Comparison of ENCODE assay signal across 13 mouse cellular contexts in the genomic region with DNA sequence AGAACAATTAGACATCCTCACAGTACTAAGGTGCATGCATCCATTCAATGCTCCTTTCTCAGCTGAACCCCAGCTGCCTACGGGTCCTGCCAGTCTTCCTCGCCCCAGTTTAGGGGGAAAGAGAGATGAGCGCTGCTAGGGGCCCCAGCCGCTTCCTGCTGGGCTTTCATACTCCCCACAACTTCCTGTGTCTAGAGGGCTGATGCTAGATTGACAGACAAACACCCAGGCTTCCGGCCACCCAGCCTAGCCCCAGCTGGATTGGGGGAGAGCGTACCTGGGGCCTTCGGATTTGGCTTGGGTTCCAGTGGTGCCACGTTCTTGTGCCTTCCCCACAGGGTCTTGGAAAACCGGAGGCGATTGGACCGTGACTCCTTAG. TPM values are rescaled to one million over a fixed set of nuclear protein-coding genes. Genes with fewer than 3 reads are reported as not detected.
DNase-seq lines count a peak whose midpoint lies in the region; ATAC-seq and TF ChIP-seq lines count a peak whose summit lies in the region.
"Had no signal": no experiment of that assay in that cellular context is flagged by ENCODE, and none has a peak within 500 bp of the region (broad histone marks: within the 10 kb centered on the region; RNA-seq: fewer than 3 reads in every experiment).

No protein-coding gene starts in this region.

- H3K9me3 ChIP-seq in erythroblast, embryonic 14.5 days (ENCODE audit: control insufficient read depth, low read length) = no peaks in the 10 kb centered on the region
- H3K9me3 ChIP-seq: embryonic facial prominence, embryonic 13.5 days; midbrain, embryonic 13.5 days had no signal

- TF ChIP-seq POLR2A in thymus, adult 2 months (IDR thresholded peaks at IDR 0.05; ENCODE audit: control insufficient read depth, extremely low read depth, insufficient read depth, low read length, poor library complexity) = peak; percentile 60; the same call in 1 of the 2 replicates

- no peak for ATAC-seq in cerebellum, adult (ENCODE audit: insufficient number of reproducible peaks, low FRiP score, low TSS enrichment)
- ATAC-seq: midbrain, embryonic 13.5 days had no signal

- H3K36me3 ChIP-seq in erythroblast, embryonic 14.5 days (ENCODE audit: control insufficient read depth) = no peaks in the 10 kb centered on the region
- H3K36me3 ChIP-seq in macrophage (ENCODE audit: inconsistent target) = no peaks in the 10 kb centered on the region
- peaks cover 18% of the 10 kb centered on the region for H3K36me3 ChIP-seq in thymus, adult 2 months (ENCODE audit: control insufficient read depth, insufficient read depth, low read length)
- H3K36me3 ChIP-seq: embryonic facial prominence, embryonic 13.5 days; midbrain, embryonic 13.5 days had no signal

- peaks cover 6% of the 10 kb centered on the region; the same call in 1 of the 2 replicates for H3K79me2 ChIP-seq in macrophage (ENCODE audit: inconsistent target)

- H3K4me1 ChIP-seq in erythroblast, embryonic 14.5 days (ENCODE audit: control insufficient read depth) = peaks cover 19% of the 10 kb centered on the region
- H3K4me1 ChIP-seq in thymus, adult 2 months (replicated peaks; ENCODE audit: control insufficient read depth, insufficient read depth, low read length) = peaks cover 22% of the 10 kb centered on the region
- H3K4me1 ChIP-seq: embryonic facial prominence, embryonic 13.5 days; midbrain, embryonic 13.5 days had no signal

- WGBS in macrophage (ENCODE audit: missing documents) = 2% methylated on average over 10 of the region's 11 CpGs
- WGBS in thymus, adult 2 months = 2% methylated on average over 11 of the region's 11 CpGs

- no peaks in the 10 kb centered on the region for H3K27me3 ChIP-seq in erythroblast, embryonic 14.5 days (ENCODE audit: control insufficient read depth)
- no peaks in the 10 kb centered on the region for H3K27me3 ChIP-seq in thymus, adult 2 months (ENCODE audit: control insufficient read depth, insufficient read depth, low read length)

- peak; percentile 93 for DNase-seq in heart, adult 11 months
- no peak for DNase-seq in heart, postnatal 25 days (ENCODE audit: low spot score)
- peak; percentile 88 for DNase-seq in thymus, adult 2 months
- DNase-seq in layer of hippocampus, postnatal 14 days (ENCODE audit: low spot score in 2 of 2) = no peak
- DNase-seq in testis, postnatal 10 days (ENCODE audit: low spot score) = no peak
- DNase-seq: adrenal gland, adult 8-10 months; right cerebral cortex, adult 18-20 months had no signal

- H3K27ac ChIP-seq in macrophage = peak overlapping the region; percentile 66
- H3K27ac ChIP-seq in thymus, adult 2 months (ENCODE audit: control insufficient read depth, insufficient read depth, low read length) = peak overlapping the region; percentile 82
- H3K27ac ChIP-seq: embryonic facial prominence, embryonic 13.5 days; midbrain, embryonic 13.5 days had no signal

- intact Hi-C loops in heart, postnatal 25 days (cut with DNase I) = no loop called here

- peak overlapping the region; percentile 54 for H3K4me3 ChIP-seq in erythroblast, embryonic 14.5 days (replicated peaks)
- peak overlapping the region; percentile 58 for H3K4me3 ChIP-seq in macrophage (ENCODE audit: inconsistent target)
- H3K4me3 ChIP-seq in thymus, adult 2 months (ENCODE audit: control insufficient read depth, insufficient read depth, low read length) = peak overlapping the region; percentile 65
- H3K4me3 ChIP-seq: embryonic facial prominence, embryonic 13.5 days; midbrain, embryonic 13.5 days had no signal

- TF ChIP-seq CTCF in thymus, adult 2 months (IDR thresholded peaks at IDR 0.05; ENCODE audit: borderline replicate concordance, control insufficient read depth, extremely low read depth, insufficient read depth, low read length, poor library complexity) = no peak

RNA-seq across cellular contexts. Expression of gene Rasal3, which starts 0.6 kb away (rescaled TPM):
- 1 to 10 TPM in 1 of 2 experiments, under 1 TPM in 1; 0.91 to 1.3 TPM for total RNA-seq in heart, postnatal 25 days (2021)
- polyA plus RNA-seq in erythroblast, embryonic 14.5 days (2012) = 0.17 and 0.24 TPM in 2 replicates
- total RNA-seq in macrophage (2018; cell fraction: chromatin; rRNA removed) = 10 to 100 TPM in 22 of 26 experiments, 1 to 10 TPM in 4; 5.0 to 76.7 (median 30.6) TPM
- total RNA-seq in macrophage (2018; cell fraction: cytosol; rRNA removed) = 10 to 100 TPM in 20 of 26 experiments, 1 to 10 TPM in 6; 6.7 to 18.1 (median 12.4) TPM
- total RNA-seq in macrophage (2018; cell fraction: nucleus; rRNA removed) = 10 to 100 TPM in 23 of 26 experiments, 1 to 10 TPM in 3; 5.5 to 55.5 (median 22.9) TPM
- 8.2 to 22.5 TPM (median 8.9 TPM) in 3 replicates for polyA plus RNA-seq in macrophage (2018)
- polyA plus RNA-seq in thymus, adult 2 months (2012; rRNA removed) = 541 and 555 TPM in 2 replicates
- total RNA-seq in layer of hippocampus, postnatal 14 days (2021) = 1 to 10 TPM; 2.6 to 3.1 TPM

RNA-seq across cellular contexts. Expression of gene Wiz, which starts 13.5 kb away (rescaled TPM):
- 10 to 100 TPM; 18.1 to 20.2 TPM for total RNA-seq in heart, postnatal 25 days (2021)
- 2.2 and 2.5 TPM in 2 replicates for polyA plus RNA-seq in erythroblast, embryonic 14.5 days (2012)
- total RNA-seq in macrophage (2018; cell fraction: chromatin; rRNA removed) = 10 to 100 TPM; 14.3 to 57.5 (median 28.5) TPM
- total RNA-seq in macrophage (2018; cell fraction: cytosol; rRNA removed) = 10 to 100 TPM; 15.7 to 26.8 (median 20.3) TPM
- 10 to 100 TPM; 16.8 to 46.4 (median 26.0) TPM for total RNA-seq in macrophage (2018; cell fraction: nucleus; rRNA removed)
- polyA plus RNA-seq in macrophage (2018) = 15.9 to 20.7 TPM (median 17.5 TPM) in 3 replicates
- 57.1 and 71.0 TPM in 2 replicates for polyA plus RNA-seq in thymus, adult 2 months (2012; rRNA removed)
- 10 to 100 TPM; 66.8 to 74.7 TPM for total RNA-seq in layer of hippocampus, postnatal 14 days (2021)

RNA-seq across cellular contexts. Expression of gene Pglyrp2, which starts 21.2 kb away (rescaled TPM):
- under 1 TPM; 0.16 to 0.20 TPM for total RNA-seq in heart, postnatal 25 days (2021)
- 0.03 TPM in 1 of 2 replicates, not detected in the other for polyA plus RNA-seq in erythroblast, embryonic 14.5 days (2012)
- not detected for total RNA-seq in macrophage (2018; cell fraction: chromatin; rRNA removed)
- under 1 TPM in 1 of 26 experiments, not detected in 25; 0.09 TPM for total RNA-seq in macrophage (2018; cell fraction: cytosol; rRNA removed)
- total RNA-seq in macrophage (2018; cell fraction: nucleus; rRNA removed) = not detected
- not detected in 3 replicates for polyA plus RNA-seq in macrophage (2018)
- polyA plus RNA-seq in thymus, adult 2 months (2012; rRNA removed) = 202 and 206 TPM in 2 replicates
- not detected for total RNA-seq in layer of hippocampus, postnatal 14 days (2021)
- polyA plus RNA-seq: heart, embryonic 14.5 days; midbrain, embryonic 13.5 days had no signal

RNA-seq across cellular contexts. Expression of gene Cyp4f39, which starts 49.8 kb away (rescaled TPM):
- under 1 TPM in 1 of 2 experiments, not detected in 1; 0.18 TPM for total RNA-seq in heart, postnatal 25 days (2021)
- polyA plus RNA-seq in erythroblast, embryonic 14.5 days (2012) = 0.03 TPM in 2 replicates
- under 1 TPM in 1 of 26 experiments, not detected in 25; 0.90 TPM for total RNA-seq in macrophage (2018; cell fraction: chromatin; rRNA removed)
- total RNA-seq in macrophage (2018; cell fraction: cytosol; rRNA removed) = under 1 TPM in 17 of 26 experiments, not detected in 9; 0.06 to 0.39 (median 0.14) TPM
- total RNA-seq in macrophage (2018; cell fraction: nucleus; rRNA removed) = under 1 TPM in 1 of 26 experiments, not detected in 25; 0.46 TPM
- polyA plus RNA-seq in macrophage (2018) = 0.14 TPM in 1 of 3 replicates, not detected in the others
- 1.1 and 2.0 TPM in 2 replicates for polyA plus RNA-seq in thymus, adult 2 months (2012; rRNA removed)
- not detected for total RNA-seq in layer of hippocampus, postnatal 14 days (2021)
- total RNA-seq: adrenal gland, adult 8-10 months had no signal

RNA-seq across cellular contexts. Expression of gene Akap8l, which starts 52.4 kb away (rescaled TPM):
- 10 to 100 TPM; 43.0 to 46.3 TPM for total RNA-seq in heart, postnatal 25 days (2021)
- 23.1 and 23.2 TPM in 2 replicates for polyA plus RNA-seq in erythroblast, embryonic 14.5 days (2012)
- total RNA-seq in macrophage (2018; cell fraction: chromatin; rRNA removed) = 100 to 1,000 TPM in 20 of 26 experiments, 10 to 100 TPM in 6; 36.7 to 321 (median 192) TPM
- 10 to 100 TPM; 14.7 to 32.3 (median 21.5) TPM for total RNA-seq in macrophage (2018; cell fraction: cytosol; rRNA removed)
- total RNA-seq in macrophage (2018; cell fraction: nucleus; rRNA removed) = 100 to 1,000 TPM in 9 of 26 experiments, 10 to 100 TPM in 17; 24.8 to 179 (median 86.1) TPM
- polyA plus RNA-seq in macrophage (2018) = 20.2 to 41.0 TPM (median 33.8 TPM) in 3 replicates
- 191 and 196 TPM in 2 replicates for polyA plus RNA-seq in thymus, adult 2 months (2012; rRNA removed)
- 100 to 1,000 TPM; 134 to 157 TPM for total RNA-seq in layer of hippocampus, postnatal 14 days (2021)

Comparison
In these comparisons a context has a peak if more than half of its experiments do, and no peak if none do; other contexts are left out.
1. DNase-seq: peak in heart, adult 11 months (single experiment) and thymus, adult 2 months (single experiment); none in heart, postnatal 25 days (single experiment), layer of hippocampus, postnatal 14 days (0 of 2) and testis, postnatal 10 days (single experiment).
2. RNA of gene Rasal3, which starts 0.6 kb away (polyA plus RNA-seq): 541 to 555 TPM in thymus, adult 2 months; 8.2 to 22.5 TPM in macrophage and 0.17 to 0.24 TPM in erythroblast, embryonic 14.5 days; every median in the first group is over 10 times any median in the second.
3. RNA of gene Pglyrp2, which starts 21.2 kb away (polyA plus RNA-seq): 202 to 206 TPM in thymus, adult 2 months; not detected in macrophage and 0.03 TPM in erythroblast, embryonic 14.5 days; every median in the first group is over 100 times any median in the second.
4. Peak in every context shown above with its lines, with median percentiles within 50 percentile points of each other: H3K4me3 ChIP-seq.